Mouse (Mus musculus): ENCODE measurements around the gene Gm12216. TPM values are rescaled to one million over a fixed set of nuclear protein-coding genes. Genes with fewer than 3 reads are reported as not detected.
A peak's percentile ranks its signal among the peaks of the same experiment; 100 is the strongest.

The Gm12216 gene
- total and polyA plus RNA-seq, 3 experiments, result 2.6 to 4.4 (median 2.6) TPM

GRCm38 (mm10) chr11:53768422-53769184 lies 90.5 kb downstream of the Gm12216 start:
- H3K4me1 ChIP-seq (ENCODE audit: control insufficient read depth, insufficient read depth, low read length), result peaks cover 20% of the 10 kb centered on the region
- TF ChIP-seq EP300 (IDR thresholded peaks at IDR 0.05; ENCODE audit: insufficient read depth, low read depth, low read length) (no peak), POLR2A (IDR thresholded peaks at IDR 0.05; ENCODE audit: insufficient read depth, low read depth, low read length) (no peak), CTCF (IDR thresholded peaks at IDR 0.05) (no peak)
- no peak for DNase-seq
- peaks cover 7% of the 10 kb centered on the region for H3K36me3 ChIP-seq (ENCODE audit: control insufficient read depth, insufficient read depth, low read length)
- H3K9ac ChIP-seq (ENCODE audit: low read depth, low read length), result no peak overlapping the region
- 0 out of 2 replicates have a peak, but pooled peaks cover 1% of the 10 kb centered on the region for H3K79me2 ChIP-seq (replicated peaks; ENCODE audit: control insufficient read depth, insufficient read depth, low read length)
- 83% methylated on average over 13 of the region's 13 CpGs for WGBS
- no peak overlapping the region for H3K4me3 ChIP-seq
- intact Hi-C loops (cut with DNase I), result loop anchor here (10.0 kb wide), 1 partner anchor 346 kb away; no protein-coding TSS in a partner anchor
- no peaks in the 10 kb centered on the region for H3K27me3 ChIP-seq (ENCODE audit: control insufficient read depth, insufficient read depth, low read length)
- no peak overlapping the region; the same call in 1 of the 2 replicates for H3K27ac ChIP-seq

- TF ChIP-seq POLR2A (IDR thresholded peaks at IDR 0.05; ENCODE audit: insufficient read depth, low read depth, low read length) (no peak), CTCF (IDR thresholded peaks at IDR 0.05) (no peak), EP300 (IDR thresholded peaks at IDR 0.05; ENCODE audit: insufficient read depth, low read depth, low read length) (no peak)
- Histone ChIP-seq H3K9ac (ENCODE audit: low read depth, low read length) (no peak overlapping the region), H3K79me2 (replicated peaks; ENCODE audit: control insufficient read depth, insufficient read depth, low read length) (no peaks in the 10 kb centered on the region), H3K36me3 (ENCODE audit: control insufficient read depth, insufficient read depth, low read length) (no peaks in the 10 kb centered on the region), H3K4me1 (ENCODE audit: control insufficient read depth, insufficient read depth, low read length) (peaks cover 32% of the 10 kb centered on the region), H3K4me3 (no peak overlapping the region), H3K27me3 (ENCODE audit: control insufficient read depth, insufficient read depth, low read length) (no peaks in the 10 kb centered on the region), H3K27ac (peak overlapping the region; percentile 100)
- WGBS, result 73% methylated on average over 5 of the region's 5 CpGs
- DNase-seq, result no peak
- intact Hi-C loops (cut with DNase I), result loop anchor here (10.0 kb wide), 1 partner anchor 350 kb away; no protein-coding TSS in a partner anchor
Measured at GRCm38 (mm10) chr11:53764581-53764980, 94.5 kb downstream of the Gm12216 start.

- TF ChIP-seq POLR2A (IDR thresholded peaks at IDR 0.05; ENCODE audit: insufficient read depth, low read depth, low read length) (peak; percentile 97), EP300 (IDR thresholded peaks at IDR 0.05; ENCODE audit: insufficient read depth, low read depth, low read length) (peak; percentile 57), CTCF (IDR thresholded peaks at IDR 0.05) (peak; percentile 72)
- Histone ChIP-seq H3K27ac (peak overlapping the region; percentile 100), H3K4me1 (ENCODE audit: control insufficient read depth, insufficient read depth, low read length) (peaks cover 35% of the 10 kb centered on the region), H3K79me2 (replicated peaks; ENCODE audit: control insufficient read depth, insufficient read depth, low read length) (no peaks in the 10 kb centered on the region), H3K4me3 (peak overlapping the region; percentile 48), H3K9ac (ENCODE audit: low read depth, low read length) (peak overlapping the region; percentile 91), H3K36me3 (ENCODE audit: control insufficient read depth, insufficient read depth, low read length) (no peaks in the 10 kb centered on the region), H3K27me3 (ENCODE audit: control insufficient read depth, insufficient read depth, low read length) (no peaks in the 10 kb centered on the region)
- intact Hi-C loops (cut with DNase I), result loop anchor here (2.0 to 10.0 kb wide), 3 partner anchors 33 to 351 kb away; no protein-coding TSS in a partner anchor
- WGBS, result under 1% methylated on average over 33 of the region's 33 CpGs
- peak; percentile 94 to 96 for DNase-seq
Measured at GRCm38 (mm10) chr11:53763496-53764140, 95.4 kb downstream of the Gm12216 start.

GRCm38 (mm10) chr11:53762827-53763495 lies 96.1 kb downstream of the Gm12216 start:
- Histone ChIP-seq H3K4me1 (ENCODE audit: control insufficient read depth, insufficient read depth, low read length) (peaks cover 35% of the 10 kb centered on the region), H3K4me3 (peak overlapping the region; percentile 48), H3K9ac (ENCODE audit: low read depth, low read length) (peak overlapping the region; percentile 91), H3K27ac (peak overlapping the region; percentile 100), H3K36me3 (ENCODE audit: control insufficient read depth, insufficient read depth, low read length) (no peaks in the 10 kb centered on the region), H3K27me3 (ENCODE audit: control insufficient read depth, insufficient read depth, low read length) (no peaks in the 10 kb centered on the region), H3K79me2 (replicated peaks; ENCODE audit: control insufficient read depth, insufficient read depth, low read length) (no peaks in the 10 kb centered on the region)
- TF ChIP-seq EP300 (IDR thresholded peaks at IDR 0.05; ENCODE audit: insufficient read depth, low read depth, low read length) (peak; percentile 72; the same call in 1 of the 2 replicates), POLR2A (IDR thresholded peaks at IDR 0.05; ENCODE audit: insufficient read depth, low read depth, low read length) (no peak)
- DNase-seq, result peak; percentile 89 to 92
- intact Hi-C loops (cut with DNase I), result loop anchor here (2.0 to 10.0 kb wide), 3 partner anchors 34 to 352 kb away; no protein-coding TSS in a partner anchor
- 2% methylated on average over 23 of the region's 23 CpGs for WGBS

GRCm38 (mm10) chr11:53762426-53762825 lies 96.6 kb downstream of the Gm12216 start:
- WGBS, result 25% methylated on average over 2 of the region's 2 CpGs
- H3K4me1 ChIP-seq (ENCODE audit: control insufficient read depth, insufficient read depth, low read length), result peaks cover 35% of the 10 kb centered on the region
- intact Hi-C loops (cut with DNase I), result loop anchor here (2.0 to 10.0 kb wide), 3 partner anchors 34 to 352 kb away; no protein-coding TSS in a partner anchor

More at GRCm38 (mm10) chr11:53762426-53762825, 96.6 kb downstream of the Gm12216 start:
- Histone ChIP-seq H3K4me3 (no peak overlapping the region), H3K9ac (ENCODE audit: low read depth, low read length) (peak overlapping the region; percentile 6; the same call in 1 of the 2 replicates), H3K27ac (peak overlapping the region; percentile 100), H3K79me2 (replicated peaks; ENCODE audit: control insufficient read depth, insufficient read depth, low read length) (no peaks in the 10 kb centered on the region), H3K36me3 (ENCODE audit: control insufficient read depth, insufficient read depth, low read length) (no peaks in the 10 kb centered on the region), H3K27me3 (ENCODE audit: control insufficient read depth, insufficient read depth, low read length) (no peaks in the 10 kb centered on the region)
- DNase-seq, result no peak
- TF ChIP-seq EP300 (IDR thresholded peaks at IDR 0.05; ENCODE audit: insufficient read depth, low read depth, low read length) (no peak), CTCF (IDR thresholded peaks at IDR 0.05) (no peak), POLR2A (IDR thresholded peaks at IDR 0.05; ENCODE audit: insufficient read depth, low read depth, low read length) (no peak)
